Mouse (Mus musculus) urinary bladder, postnatal 4 days (tissue): ENCODE results near the gene Sync.

Experiments used
- DNase-seq, 2 experiments: peaks; one replicate each; pipeline ENCODE4 v3.0.0; 2021 to 2022; ENCODE audit warnings: low spot score in 2 of 2

Sync gene

GRCm38 (mm10) chr4:129287472-129287981 lies at the start of gene Sync:
Gene Sync (plus strand): TSS chr4:129287617.
- DNase-seq: peak; percentile 40 to 60

- no peak for DNase-seq
Observed at GRCm38 (mm10) chr4:129237843-129238441, 49.5 kb upstream of the Sync start.

GRCm38 (mm10) chr4:129238579-129239016 lies 48.8 kb upstream of the Sync start:
- DNase-seq: no peak

- peak; percentile 77 to 79 for DNase-seq
Observed at GRCm38 (mm10) chr4:129239075-129239474, 48.3 kb upstream of the Sync start.

GRCm38 (mm10) chr4:129241898-129242297 lies 45.5 kb upstream of the Sync start:
- no peak for DNase-seq

- no peak for DNase-seq
Observed at GRCm38 (mm10) chr4:129242327-129242726, 45.1 kb upstream of the Sync start.

- DNase-seq: no peak
Observed at GRCm38 (mm10) chr4:129242761-129243160, 44.7 kb upstream of the Sync start.

- no peak for DNase-seq
Observed at GRCm38 (mm10) chr4:129244802-129245201, 42.6 kb upstream of the Sync start.

- DNase-seq: no peak
Observed at GRCm38 (mm10) chr4:129246360-129247301, 40.8 kb upstream of the Sync start.

- DNase-seq: no peak
Observed at GRCm38 (mm10) chr4:129247381-129248242, 39.8 kb upstream of the Sync start.

GRCm38 (mm10) chr4:129248243-129248767 lies 39.1 kb upstream of the Sync start:
- DNase-seq: no peak

GRCm38 (mm10) chr4:129249288-129249687 lies 38.1 kb upstream of the Sync start:
- DNase-seq: no peak

- DNase-seq: no peak
Observed at GRCm38 (mm10) chr4:129250759-129251481, 36.5 kb upstream of the Sync start.

GRCm38 (mm10) chr4:129251482-129252125 lies 35.8 kb upstream of the Sync start:
- no peak for DNase-seq

GRCm38 (mm10) chr4:129252492-129252891 lies 34.9 kb upstream of the Sync start:
- DNase-seq: no peak

- DNase-seq: no peak
Observed at GRCm38 (mm10) chr4:129254571-129254970, 32.8 kb upstream of the Sync start.

- DNase-seq: no peak
Observed at GRCm38 (mm10) chr4:129256450-129257380, 30.7 kb upstream of the Sync start.

GRCm38 (mm10) chr4:129259101-129259500 lies 28.3 kb upstream of the Sync start:
- no peak for DNase-seq

- peak in 1 of 2 experiments; percentile 48 for DNase-seq
Observed at GRCm38 (mm10) chr4:129260678-129261077, 26.7 kb upstream of the Sync start.
